Mouse (Mus musculus) G1E (cell line): ENCODE measurements at regions not wholly inside any gene's neighbourhood (a gene's known extent, or its start where the extent isn't known, plus 50 kb on each side); places are given as distances from the start of the nearest gene placed in this dataset.

Experiments
- CTCF ChIP-seq: IDR thresholded peaks from 2 replicates; pipeline ENCODE4 v1.5.1; 2012; ENCODE audit warnings: low read depth, low read length, inconsistent platforms, mixed read lengths
- GATA1 ChIP-seq: IDR thresholded peaks from 2 replicates; pipeline ENCODE4 v1.6.1; 2012; ENCODE audit warnings: borderline replicate concordance, low read length, inconsistent platforms, mixed read lengths

DNA sequence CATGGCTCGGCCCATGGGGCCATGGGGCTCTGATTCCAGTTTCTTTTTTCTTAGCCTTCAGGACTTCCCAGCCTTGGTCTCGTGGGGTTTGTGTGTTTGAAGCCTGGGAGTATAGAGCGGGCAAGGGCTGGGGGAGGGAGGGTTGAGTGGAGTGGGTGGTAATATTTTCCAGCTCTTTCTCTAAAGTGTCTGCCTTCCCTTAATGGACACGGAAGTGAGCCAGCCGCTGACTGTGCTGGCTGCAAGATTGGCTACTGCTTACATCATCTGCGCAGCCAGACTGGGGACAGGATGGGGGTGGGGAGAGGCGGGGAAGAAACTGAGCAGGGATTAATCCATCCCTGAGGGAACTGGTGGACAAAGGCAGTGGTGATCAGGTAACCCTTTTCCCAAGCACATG lies 52.3 kb downstream of the Tnp1 start:
- no peak for TF ChIP-seq CTCF
- no peak for TF ChIP-seq GATA1
